Mouse (Mus musculus) cortical plate, adult 2 months (tissue): Measurements from ENCODE around the gene Gp5. TPM values are rescaled to one million over a fixed set of nuclear protein-coding genes. Genes with fewer than 3 reads are reported as not detected.

Source experiments
- H3K27ac ChIP-seq: fragments of 200-500 bp; 2 replicates; pipeline ENCODE4 v1.5.1; 2012; ENCODE audit warnings: low read length, control low read depth, inconsistent platforms; ENCODE audit not compliant: insufficient read depth
- H3K4me1 ChIP-seq: fragments of 200-500 bp; 2 replicates; pipeline ENCODE4 v1.6.1; 2011; ENCODE audit warnings: low read length; ENCODE audit not compliant: control insufficient read depth, insufficient read depth
- H3K4me3 ChIP-seq: fragments of 200-500 bp; 2 replicates; pipeline ENCODE4 v1.5.1; 2011; ENCODE audit warnings: mild to moderate bottlenecking, low read length, control low read depth; ENCODE audit not compliant: insufficient read depth
- CTCF ChIP-seq: fragments of 200-500 bp; IDR thresholded peaks from 2 replicates; pipeline ENCODE4 v1.5.1; 2011; ENCODE audit warnings: mild to moderate bottlenecking, control low read depth, low read length; ENCODE audit not compliant: insufficient read depth; ENCODE audit errors: extremely low read depth
- POLR2A ChIP-seq: fragments of 200-500 bp; IDR thresholded peaks from 2 replicates; pipeline ENCODE4 v1.6.1; 2011; ENCODE audit warnings: mild to moderate bottlenecking, low read length, control low read depth; ENCODE audit not compliant: insufficient read depth; ENCODE audit errors: extremely low read depth
- polyA plus RNA-seq: library from polyadenylated mRNA; depleted of rRNA; stranded (reverse); fragments of >200 nt; gene quantifications from 2 replicates; pipeline ENCODE4 v1.2.3, GENCODE M21; 2012; rRNA removed

Gene Gp5
- polyA plus RNA-seq, 1 experiment, result 0.84 TPM

DNA sequence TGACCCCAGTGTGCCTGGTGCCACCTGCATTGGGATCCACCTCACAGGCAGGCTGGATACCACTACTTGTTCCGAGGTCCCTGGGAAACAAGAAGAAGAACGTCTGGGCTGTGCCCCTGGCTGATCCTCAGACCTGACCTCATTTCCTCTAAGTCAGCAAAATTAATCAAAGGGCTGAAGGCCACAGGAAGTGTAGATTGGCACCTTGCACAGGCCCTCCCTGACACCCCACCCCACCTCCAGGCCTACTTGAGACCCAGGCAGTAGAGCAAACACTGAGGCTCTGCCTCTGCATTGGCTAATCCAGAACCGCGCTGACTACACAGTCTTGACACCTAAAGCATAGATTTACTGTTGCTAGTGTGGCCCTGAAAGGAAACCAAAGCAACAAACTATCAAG is 45.0 kb downstream of the Gp5 start:
- Histone ChIP-seq H3K27ac (no peak overlapping the region), H3K4me3 (no peak overlapping the region), H3K4me1 (no peaks in the 10 kb centered on the region)
- TF ChIP-seq CTCF, result no peak
- no peak for TF ChIP-seq POLR2A

DNA sequence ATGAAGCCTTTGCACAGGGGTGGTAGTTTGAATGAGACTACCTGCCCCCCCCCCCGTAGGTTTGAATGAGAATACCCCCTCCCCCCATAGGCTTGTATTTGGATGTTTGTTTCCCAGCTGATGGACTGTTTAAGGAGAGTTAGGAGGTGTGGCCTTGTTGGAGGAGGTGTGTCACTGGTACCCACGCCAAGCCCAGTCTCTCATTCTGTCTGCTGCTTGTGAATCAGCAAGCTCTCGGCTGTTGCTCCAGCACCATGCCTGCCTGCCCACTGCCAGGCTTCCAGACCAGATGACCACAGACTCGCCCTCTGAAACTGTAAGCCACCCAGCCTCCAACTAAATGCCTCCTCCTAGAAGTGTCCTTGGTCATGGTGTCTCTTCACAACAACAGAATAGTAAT is 47.4 kb downstream of the Gp5 start:
- no peak overlapping the region for H3K27ac ChIP-seq
- TF ChIP-seq POLR2A (no peak), CTCF (no peak)
- H3K4me3 ChIP-seq, result no peak overlapping the region
- no peaks in the 10 kb centered on the region for H3K4me1 ChIP-seq

DNA sequence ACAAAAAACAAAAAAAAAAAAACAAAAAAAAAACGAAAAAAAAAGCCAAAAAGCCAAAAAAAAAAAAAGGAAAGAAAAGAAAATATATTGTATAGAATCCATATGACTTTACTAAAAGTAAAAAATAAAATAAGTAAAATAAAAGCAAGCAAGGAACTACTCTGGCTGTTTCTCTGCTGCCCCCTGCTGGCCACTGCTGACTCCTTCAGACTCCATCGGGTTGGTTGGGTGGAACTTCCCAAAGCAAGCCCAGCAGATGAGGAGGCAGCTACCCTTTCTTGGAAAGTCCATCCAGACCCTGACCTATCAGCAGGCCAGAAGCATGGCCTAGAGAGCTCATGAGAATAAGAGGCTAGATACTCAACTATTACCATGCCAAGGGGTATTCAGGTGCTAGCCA is 47.9 kb downstream of the Gp5 start:
- H3K4me3 ChIP-seq, result no peak overlapping the region
- TF ChIP-seq POLR2A (no peak), CTCF (peak; percentile 81)
- H3K4me1 ChIP-seq, result no peaks in the 10 kb centered on the region
- no peak overlapping the region for H3K27ac ChIP-seq

DNA sequence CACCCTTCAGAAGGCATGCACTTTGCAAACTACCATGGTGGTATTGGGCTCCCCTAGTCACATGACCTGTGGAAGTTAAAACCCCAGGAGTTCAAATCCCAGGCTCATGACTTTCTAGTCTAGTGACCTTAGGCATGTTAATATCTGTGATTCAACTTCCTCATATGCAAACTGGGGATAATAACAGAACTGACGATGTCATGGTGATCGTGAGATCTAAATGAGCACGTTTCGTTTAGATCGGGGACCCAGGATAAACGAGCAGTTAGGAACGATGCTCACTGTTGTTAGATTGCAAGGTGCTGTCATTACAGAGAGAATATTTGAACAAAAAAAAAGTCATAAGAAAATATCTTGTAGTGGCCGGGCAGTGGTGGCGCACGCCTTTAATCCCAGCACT is 48.4 kb downstream of the Gp5 start:
- no peak overlapping the region for H3K4me3 ChIP-seq

DNA sequence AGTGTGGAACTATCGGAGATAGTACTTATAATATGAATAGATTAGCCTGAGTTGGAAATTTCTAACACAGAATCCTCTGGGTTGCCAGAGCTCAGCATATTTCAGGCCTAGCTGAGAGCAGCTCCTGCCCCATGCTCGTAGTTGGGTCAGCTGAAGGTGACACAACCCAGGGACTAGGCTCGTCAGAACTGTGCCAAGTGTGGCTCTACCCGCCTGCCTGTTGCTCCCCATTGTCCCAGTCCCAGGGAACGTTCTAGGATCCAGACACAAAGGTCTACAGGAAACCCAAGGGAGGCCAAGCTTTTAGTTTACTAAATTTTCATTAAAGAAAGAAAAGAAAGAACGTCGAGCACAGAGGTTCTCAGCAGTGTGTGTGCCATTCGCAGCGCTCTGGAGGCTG is 49.2 kb downstream of the Gp5 start:
- no peak overlapping the region for H3K4me3 ChIP-seq
- H3K27ac ChIP-seq, result no peak overlapping the region
- H3K4me1 ChIP-seq, result no peaks in the 10 kb centered on the region
- TF ChIP-seq POLR2A (no peak), CTCF (no peak)

More for the DNA sequence above, 48.4 kb downstream of the Gp5 start:
- Histone ChIP-seq H3K4me1 (no peaks in the 10 kb centered on the region), H3K27ac (no peak overlapping the region)
- TF ChIP-seq POLR2A (no peak), CTCF (no peak)

DNA sequence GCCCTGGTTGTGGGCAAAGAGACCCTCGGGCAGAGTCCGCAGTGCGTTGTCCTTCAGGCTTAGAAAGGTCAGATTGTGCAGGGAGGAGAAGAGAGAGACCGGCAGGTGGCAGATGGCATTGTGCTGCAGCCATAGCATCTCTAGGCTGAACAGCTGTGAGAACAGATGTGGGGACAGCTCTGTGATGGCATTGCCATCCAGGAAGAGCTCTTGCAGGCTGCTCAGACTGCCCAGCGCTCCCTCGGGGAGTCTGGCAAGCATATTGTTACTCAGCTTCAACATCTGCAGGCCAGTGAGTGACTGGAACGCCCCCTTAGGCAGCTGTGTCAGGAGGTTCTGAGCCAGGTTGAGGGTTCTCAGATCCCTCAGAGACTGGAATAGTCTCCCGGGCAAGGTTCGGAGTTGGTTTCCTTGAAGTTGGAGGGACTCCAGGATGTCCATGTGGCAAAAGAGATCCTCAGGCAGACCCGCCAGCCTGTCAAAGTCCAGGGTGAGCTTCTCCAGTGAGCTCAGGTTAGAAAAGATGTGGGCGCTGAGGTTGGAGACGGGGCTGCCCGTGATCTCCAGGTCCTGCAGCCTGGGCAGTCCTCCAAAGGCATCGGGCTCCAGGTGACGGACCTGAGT is 50.5 kb downstream of the Gp5 start:
- H3K4me1 ChIP-seq, result no peaks in the 10 kb centered on the region
- TF ChIP-seq POLR2A (no peak), CTCF (no peak)
- H3K27ac ChIP-seq, result no peak overlapping the region
- no peak overlapping the region for H3K4me3 ChIP-seq

DNA sequence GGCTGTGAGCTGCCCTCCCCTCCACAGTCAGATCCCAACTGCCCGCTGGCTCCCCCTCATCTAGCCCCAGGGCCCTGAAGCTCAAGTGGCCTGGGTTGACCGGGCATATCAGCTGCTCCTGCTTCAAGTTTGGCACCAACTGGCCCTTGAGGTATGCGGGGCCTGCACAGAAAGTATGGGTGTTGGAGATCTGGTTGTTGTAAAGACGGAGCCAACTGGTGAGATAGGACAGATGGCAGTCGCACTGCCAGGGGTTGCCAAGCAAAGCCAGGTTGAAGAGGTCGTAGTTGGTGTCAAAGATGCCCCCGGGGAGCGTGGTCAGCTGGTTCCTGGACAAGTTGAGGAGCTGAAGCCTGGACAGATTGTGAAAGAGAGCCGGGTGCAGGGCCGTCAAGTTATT is 51.1 kb downstream of the Gp5 start:
- TF ChIP-seq POLR2A (no peak), CTCF (no peak)
- Histone ChIP-seq H3K27ac (no peak overlapping the region), H3K4me3 (no peak overlapping the region), H3K4me1 (no peaks in the 10 kb centered on the region)

DNA sequence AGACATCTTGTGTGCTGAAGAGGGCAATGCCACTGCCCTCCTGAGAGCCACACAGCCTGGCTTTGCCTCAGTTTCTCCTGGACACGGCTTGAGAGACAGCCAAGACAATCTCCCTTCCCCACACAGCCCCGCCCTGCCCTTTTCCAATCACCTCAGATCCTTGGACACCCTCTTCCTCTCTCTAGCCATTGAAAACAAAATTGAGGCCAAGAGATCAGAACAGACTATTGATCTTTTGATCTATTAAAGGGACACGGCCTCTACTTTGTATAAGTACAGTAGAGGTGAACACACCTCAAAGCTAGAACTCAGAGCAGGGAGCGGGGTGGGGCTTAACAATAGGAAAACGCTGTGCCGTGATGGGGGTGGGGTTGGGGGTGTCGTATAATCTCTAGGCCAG is 52.1 kb downstream of the Gp5 start:
- no peak overlapping the region for H3K4me3 ChIP-seq
- TF ChIP-seq POLR2A (no peak), CTCF (no peak)
- H3K4me1 ChIP-seq, result no peaks in the 10 kb centered on the region
- no peak overlapping the region for H3K27ac ChIP-seq

DNA sequence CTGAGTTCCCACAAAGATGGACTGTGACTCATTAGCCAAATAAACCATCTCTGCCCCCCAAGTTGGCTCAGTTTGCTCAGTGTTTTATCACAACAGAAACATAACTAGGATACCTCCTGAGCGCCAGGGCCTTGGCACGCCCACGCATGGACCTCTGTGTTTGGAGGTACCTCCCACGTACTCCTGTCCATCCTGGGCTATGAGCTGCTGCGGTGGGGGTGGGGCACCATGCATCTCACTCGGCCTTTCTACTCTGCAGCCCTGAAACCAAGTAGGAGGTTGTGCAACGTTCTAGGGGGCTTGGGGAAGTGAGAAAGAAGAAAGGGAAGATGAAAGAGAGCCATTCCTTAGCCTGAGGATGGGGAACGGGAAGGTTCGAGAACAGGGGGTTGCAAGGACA is 52.9 kb downstream of the Gp5 start:
- Histone ChIP-seq H3K4me1 (no peaks in the 10 kb centered on the region), H3K4me3 (no peak overlapping the region), H3K27ac (no peak overlapping the region)
- TF ChIP-seq CTCF (no peak), POLR2A (no peak)

Other genes with a start within 250 kb of the Gp5 start
- gene Hes1, start 246.4 kb downstream of the Gp5 start, polyA plus RNA-seq, result 26.8 and 28.1 TPM in 2 replicates
- not detected in 2 replicates for gene Cpn2, start 43.3 kb downstream of the Gp5 start, polyA plus RNA-seq
- gene Lrrc15, start 27.5 kb downstream of the Gp5 start, polyA plus RNA-seq, result not detected in 2 replicates
- gene Atp13a3, start 95.2 kb upstream of the Gp5 start, polyA plus RNA-seq, result 29.5 and 31.4 TPM in 2 replicates
- gene Tmem44, start 240.1 kb upstream of the Gp5 start, polyA plus RNA-seq, result 92.0 and 101 TPM in 2 replicates